Mouse (Mus musculus) T-helper 17 cell (primary cell): ENCODE measurements around the gene Amer3.

ENCODE experiments used
- in situ Hi-C, 2 experiments: fragments of 300-600 bp; cut with MboI, MseI; formaldehyde crosslinking; loops; 1 replicate in 1 of 2; 2 replicates in 1 of 2; pipeline ENCODE4 v1.15.1; 2025; ENCODE audit warnings: high pct_unique_total_duplicates in 2 of 2

Gene Amer3

GRCm38 (mm10) chr1:34601323-34602047 is 22.0 kb downstream of the Amer3 start:
- in situ Hi-C loops = no loop called here

- in situ Hi-C loops = no loop called here
Observed at GRCm38 (mm10) chr1:34602363-34602762, 22.9 kb downstream of the Amer3 start.

GRCm38 (mm10) chr1:34613801-34614200 is 34.3 kb downstream of the Amer3 start:
- in situ Hi-C loops = loop anchor here in 1 of 2 experiments (10.0 kb wide), 1 partner anchor 1189 kb away; no protein-coding TSS in a partner anchor

GRCm38 (mm10) chr1:34620116-34620515 is 40.7 kb downstream of the Amer3 start:
- in situ Hi-C loops = loop anchor here in 1 of 2 experiments (5.0 kb wide), 1 partner anchor 52 kb away; no protein-coding TSS in a partner anchor

- in situ Hi-C loops = loop anchor here in 1 of 2 experiments (5.0 kb wide), 1 partner anchor 52 kb away; no protein-coding TSS in a partner anchor
Observed at GRCm38 (mm10) chr1:34620761-34621160, 41.3 kb downstream of the Amer3 start.

- in situ Hi-C loops = loop anchor here (5.0 to 25.0 kb wide), 2 partner anchors 37 to 252 kb away; no protein-coding TSS in a partner anchor
Observed at GRCm38 (mm10) chr1:34635711-34636110, 56.3 kb downstream of the Amer3 start.
